Mouse (Mus musculus) gastrocnemius, postnatal 14 days (tissue): Measurements from ENCODE around the gene Spem2. TPM values are rescaled to one million over a fixed set of nuclear protein-coding genes. Genes with fewer than 3 reads are reported as not detected.

Experiments used
- DNase-seq: peaks from one replicate; pipeline ENCODE4 v3.0.0; 2021; ENCODE audit warnings: mixed read lengths
- intact Hi-C: fragments of 180-260 bp; cut with DNase I; formaldehyde crosslinking; loops from one replicate; pipeline ENCODE4 v1.15.1; 2025; ENCODE audit warnings: low total_unique reads
- total RNA-seq, 2 experiments: library from RNA; stranded (reverse); gene quantifications; 2 replicates each; pipeline ENCODE4 v1.2.3; 2021

The Spem2 gene
- total RNA-seq, 2 experiments from 2014 or later, result not detected

GRCm38 (mm10) chr11:69802648-69803105 is 15.6 kb downstream of the Spem2 start:
- intact Hi-C loops, result loop anchor here (5.0 kb wide), 1 partner anchor 35 kb away; the partner anchor contains the start of genes Nlgn2 and Tmem256

GRCm38 (mm10) chr11:69801379-69801977 is 16.8 kb downstream of the Spem2 start, which contains the start of gene Fgf11:
Fgf11 (minus strand) TSS chr11:69801857.
- intact Hi-C loops, result loop anchor here (5.0 kb wide), 1 partner anchor 36 kb away; the partner anchor contains the start of genes Nlgn2 and Tmem256
- DNase-seq, result no peak

More at GRCm38 (mm10) chr11:69802648-69803105, 15.6 kb downstream of the Spem2 start:
- peak; percentile 90 for DNase-seq

- DNase-seq, result peak; percentile 73
- intact Hi-C loops, result loop anchor here (5.0 kb wide), 1 partner anchor 37 kb away; the partner anchor contains the start of genes Nlgn2 and Tmem256
These were observed 17.7 kb downstream of the Spem2 start for GRCm38 (mm10) chr11:69800392-69801197.

- intact Hi-C loops, result loop anchor here (5.0 kb wide), 1 partner anchor 37 kb away; the partner anchor contains the start of genes Nlgn2 and Tmem256
- peak; percentile 76 for DNase-seq
These were observed 18.2 kb downstream of the Spem2 start for GRCm38 (mm10) chr11:69800138-69800391.

- no peak for DNase-seq
- intact Hi-C loops, result loop anchor here (5.0 kb wide), 2 partner anchors 37 to 38 kb away; partner anchors contain the start of genes Nlgn2, Slc35g3 and Tmem256
These were observed 18.7 kb downstream of the Spem2 start for GRCm38 (mm10) chr11:69799394-69800137.

- intact Hi-C loops, result loop anchor here (5.0 kb wide), 1 partner anchor 36 kb away; the partner anchor contains the start of gene Slc35g3
- no peak for DNase-seq
These were observed 20.3 kb downstream of the Spem2 start for GRCm38 (mm10) chr11:69797924-69798323.

GRCm38 (mm10) chr11:69795983-69796435 is 22.3 kb downstream of the Spem2 start:
- no peak for DNase-seq
- intact Hi-C loops, result loop anchor here (5.0 kb wide), 1 partner anchor 34 kb away; the partner anchor contains the start of gene Slc35g3

- intact Hi-C loops, result loop anchor here (5.0 kb wide), 1 partner anchor 33 kb away; the partner anchor contains the start of gene Slc35g3
These were observed 22.9 kb downstream of the Spem2 start, which contains the start of gene Chrnb1 for GRCm38 (mm10) chr11:69795168-69795982. Chrnb1 (minus strand) TSS chr11:69795943.

GRCm38 (mm10) chr11:69793429-69793828 is 24.8 kb downstream of the Spem2 start:
- intact Hi-C loops, result loop anchor here (5.0 kb wide), 1 partner anchor 829 kb away; no protein-coding TSS in a partner anchor
- no peak for DNase-seq

More at GRCm38 (mm10) chr11:69795168-69795982, 22.9 kb downstream of the Spem2 start, which contains the start of gene Chrnb1:
- peak; percentile 96 for DNase-seq

GRCm38 (mm10) chr11:69791420-69791819 is 26.8 kb downstream of the Spem2 start:
- intact Hi-C loops, result loop anchor here (5.0 kb wide), 1 partner anchor 831 kb away; no protein-coding TSS in a partner anchor
- DNase-seq, result no peak

- no peak for DNase-seq
- intact Hi-C loops, result no loop called here
These were observed 28.8 kb downstream of the Spem2 start for GRCm38 (mm10) chr11:69789431-69789830.

GRCm38 (mm10) chr11:69787306-69787705 is 31.0 kb downstream of the Spem2 start:
- intact Hi-C loops, result no loop called here
- DNase-seq, result no peak

- intact Hi-C loops, result no loop called here
- no peak for DNase-seq
These were observed 33.4 kb downstream of the Spem2 start for GRCm38 (mm10) chr11:69784793-69785272.

- no peak for DNase-seq
- intact Hi-C loops, result no loop called here
These were observed 36.4 kb downstream of the Spem2 start for GRCm38 (mm10) chr11:69781828-69782227.

- intact Hi-C loops, result no loop called here
- DNase-seq, result no peak
These were observed 39.3 kb downstream of the Spem2 start for GRCm38 (mm10) chr11:69778985-69779384.

- intact Hi-C loops, result no loop called here
- no peak for DNase-seq
These were observed 39.8 kb downstream of the Spem2 start for GRCm38 (mm10) chr11:69778258-69778982.

- intact Hi-C loops, result no loop called here
- no peak for DNase-seq
These were observed 40.6 kb downstream of the Spem2 start for GRCm38 (mm10) chr11:69777504-69778257.
